Mouse (Mus musculus): ENCODE data around the gene Gm43738. TPM values are rescaled to one million over a fixed set of nuclear protein-coding genes. Genes with fewer than 3 reads are reported as not detected.
A peak's percentile ranks its signal among the peaks of the same experiment; 100 is the strongest.

Gm43738 gene
- polyA plus RNA-seq, 1 experiment from 2014 or later, result not detected

- Histone ChIP-seq H3K9me3 (no peaks in the 10 kb centered on the region), H3K4me3 (peak within 1 kb of the TSS; percentile 76), H3K4me2 (replicated peaks) (peak within 1 kb of the TSS; percentile 92), H3K4me1 (peaks cover 22% of the 10 kb centered on the region), H3K27ac (peak within 1 kb of the TSS; percentile 68), H3K36me3 (peaks cover 24% of the 10 kb centered on the region), H3K27me3 (no peaks in the 10 kb centered on the region), H3K9ac (peak within 1 kb of the TSS; percentile 72)
- WGBS, result 0% methylated on average over 26 of the region's 26 CpGs
- peak; percentile 99 for ATAC-seq (ENCODE audit: insufficient number of reproducible peaks, insufficient read depth, low FRiP score, low TSS enrichment)
Observed at GRCm38 (mm10) chr3:89101812-89102494, 1.1 kb upstream of the Gm43738 start, which contains the start of gene Fdps. Gene Fdps, minus strand, starts transcription at chr3:89101959.

GRCm38 (mm10) chr3:89101459-89101811 is 536 bp upstream of the Gm43738 start:
- Histone ChIP-seq H3K27ac (peak overlapping the region; percentile 68; the same call in 1 of the 2 replicates), H3K9me3 (no peaks in the 10 kb centered on the region), H3K36me3 (peaks cover 29% of the 10 kb centered on the region), H3K4me3 (peak overlapping the region; percentile 76), H3K27me3 (no peaks in the 10 kb centered on the region), H3K4me1 (peaks cover 22% of the 10 kb centered on the region), H3K9ac (peak overlapping the region; percentile 72), H3K4me2 (replicated peaks) (peak overlapping the region; percentile 92)
- WGBS, result under 1% methylated on average over 19 of the region's 19 CpGs
- ATAC-seq (ENCODE audit: insufficient number of reproducible peaks, insufficient read depth, low FRiP score, low TSS enrichment), result peak; percentile 22; the same call in 1 of the 2 replicates

- H3K4me3 ChIP-seq, result no peak overlapping the region
- peaks cover 15% of the 10 kb centered on the region for H3K27me3 ChIP-seq
- no peaks in the 10 kb centered on the region for H3K9me3 ChIP-seq
- WGBS, result 87% methylated on average over 10 of the region's 10 CpGs
- no peak overlapping the region for H3K4me2 ChIP-seq (replicated peaks)
- ATAC-seq (ENCODE audit: insufficient number of reproducible peaks, insufficient read depth, low FRiP score, low TSS enrichment), result no peak
- peaks cover 48% of the 10 kb centered on the region for H3K36me3 ChIP-seq
- no peak overlapping the region for H3K27ac ChIP-seq
- H3K4me1 ChIP-seq, result peaks cover 18% of the 10 kb centered on the region
- no peak overlapping the region for H3K9ac ChIP-seq
Observed at GRCm38 (mm10) chr3:89094021-89094420, 6.9 kb downstream of the Gm43738 start.

GRCm38 (mm10) chr3:89093175-89093574 is 7.7 kb downstream of the Gm43738 start, which contains the start of gene Rusc1:
Gene Rusc1, minus strand, starts transcription at chr3:89093311.
- peak within 1 kb of the TSS; percentile 72 for H3K9ac ChIP-seq
- H3K4me2 ChIP-seq (replicated peaks), result peak within 1 kb of the TSS; percentile 100
- H3K27me3 ChIP-seq, result peaks cover 20% of the 10 kb centered on the region
- peaks cover 23% of the 10 kb centered on the region for H3K4me1 ChIP-seq
- 0 out of 2 replicates have a peak, but pooled peaks have one; percentile 24 for ATAC-seq (ENCODE audit: insufficient number of reproducible peaks, insufficient read depth, low FRiP score, low TSS enrichment)
- 2% methylated on average over 18 of the region's 18 CpGs for WGBS
- H3K4me3 ChIP-seq, result peak within 1 kb of the TSS; percentile 65
- peaks cover 47% of the 10 kb centered on the region for H3K36me3 ChIP-seq
- H3K27ac ChIP-seq, result no peak within 1 kb of the TSS; the same call in 1 of the 2 replicates
- no peaks in the 10 kb centered on the region for H3K9me3 ChIP-seq

GRCm38 (mm10) chr3:89092509-89093090 is 8.3 kb downstream of the Gm43738 start:
- peaks cover 23% of the 10 kb centered on the region for H3K27me3 ChIP-seq
- 18% methylated on average over 11 of the region's 11 CpGs for WGBS
- no peak for ATAC-seq (ENCODE audit: insufficient number of reproducible peaks, insufficient read depth, low FRiP score, low TSS enrichment)
- no peak overlapping the region; the same call in 1 of the 2 replicates for H3K27ac ChIP-seq
- peaks cover 43% of the 10 kb centered on the region for H3K36me3 ChIP-seq
- peak overlapping the region; percentile 65 for H3K4me3 ChIP-seq
- no peaks in the 10 kb centered on the region for H3K9me3 ChIP-seq
- peak overlapping the region; percentile 72 for H3K9ac ChIP-seq
- H3K4me2 ChIP-seq (replicated peaks), result peak overlapping the region; percentile 100
- H3K4me1 ChIP-seq, result peaks cover 29% of the 10 kb centered on the region

- peaks cover 39% of the 10 kb centered on the region for H3K36me3 ChIP-seq
- peak overlapping the region; percentile 65 for H3K4me3 ChIP-seq
- no peaks in the 10 kb centered on the region for H3K9me3 ChIP-seq
- peaks cover 23% of the 10 kb centered on the region for H3K27me3 ChIP-seq
- no peak overlapping the region for H3K27ac ChIP-seq
- 7% methylated on average over 20 of the region's 20 CpGs for WGBS
- no peak for ATAC-seq (ENCODE audit: insufficient number of reproducible peaks, insufficient read depth, low FRiP score, low TSS enrichment)
- H3K4me2 ChIP-seq (replicated peaks), result peak overlapping the region; percentile 100
- H3K9ac ChIP-seq, result peak overlapping the region; percentile 72; the same call in 1 of the 2 replicates
- H3K4me1 ChIP-seq, result peaks cover 31% of the 10 kb centered on the region
Observed at GRCm38 (mm10) chr3:89091811-89092508, 8.9 kb downstream of the Gm43738 start.

GRCm38 (mm10) chr3:89090694-89091655 is 9.9 kb downstream of the Gm43738 start:
- Histone ChIP-seq H3K9ac (peak overlapping the region; percentile 72), H3K4me1 (peaks cover 35% of the 10 kb centered on the region), H3K4me2 (replicated peaks) (peak overlapping the region; percentile 100), H3K4me3 (peak overlapping the region; percentile 65), H3K36me3 (peaks cover 29% of the 10 kb centered on the region), H3K27me3 (peaks cover 23% of the 10 kb centered on the region), H3K27ac (peak overlapping the region; percentile 78), H3K9me3 (no peaks in the 10 kb centered on the region)
- peak; percentile 67 for ATAC-seq (ENCODE audit: insufficient number of reproducible peaks, insufficient read depth, low FRiP score, low TSS enrichment)
- under 1% methylated on average over 70 of the region's 74 CpGs for WGBS

- H3K4me2 ChIP-seq (replicated peaks), result peak overlapping the region; percentile 100
Observed at GRCm38 (mm10) chr3:89089882-89090591, 10.9 kb downstream of the Gm43738 start.

GRCm38 (mm10) chr3:89088974-89089373 is 11.9 kb downstream of the Gm43738 start:
- Histone ChIP-seq H3K4me3 (peak overlapping the region; percentile 65), H3K4me1 (peaks cover 35% of the 10 kb centered on the region), H3K36me3 (peaks cover 17% of the 10 kb centered on the region), H3K27ac (no peak overlapping the region), H3K27me3 (peaks cover 23% of the 10 kb centered on the region), H3K9me3 (no peaks in the 10 kb centered on the region), H3K4me2 (replicated peaks) (peak overlapping the region; percentile 100), H3K9ac (0 out of 2 replicates have a peak overlapping the region, but pooled peaks have one; percentile 72)
- no peak for ATAC-seq (ENCODE audit: insufficient number of reproducible peaks, insufficient read depth, low FRiP score, low TSS enrichment)
- WGBS, result 60% methylated on average over 14 of the region's 14 CpGs

More at GRCm38 (mm10) chr3:89089882-89090591, 10.9 kb downstream of the Gm43738 start:
- Histone ChIP-seq H3K4me1 (peaks cover 35% of the 10 kb centered on the region), H3K36me3 (peaks cover 20% of the 10 kb centered on the region), H3K27ac (peak overlapping the region; percentile 78), H3K4me3 (peak overlapping the region; percentile 65), H3K9ac (peak overlapping the region; percentile 72), H3K27me3 (peaks cover 23% of the 10 kb centered on the region), H3K9me3 (no peaks in the 10 kb centered on the region)
- peak; percentile 55; the same call in 1 of the 2 replicates for ATAC-seq (ENCODE audit: insufficient number of reproducible peaks, insufficient read depth, low FRiP score, low TSS enrichment)
- WGBS, result under 1% methylated on average over 40 of the region's 40 CpGs

Data from embryonic facial prominence, embryonic 12.5 days (tissue).